ENCODE assay signal across 27 mouse cellular contexts in genomic region chr3:4226986-4227385, GRCm38 (mm10).
DNase-seq lines count a peak whose midpoint lies in the region; ATAC-seq lines count a peak whose summit lies in the region.
"Had no signal": no experiment of that assay in that cellular context is flagged by ENCODE, and none has a peak within 500 bp of the region (broad histone marks: within the 10 kb centered on the region; RNA-seq: fewer than 3 reads in every experiment).

No protein-coding gene starts in this region.

- no peak overlapping the region for H3K4me3 ChIP-seq in hindbrain, embryonic 11.5 days (ENCODE audit: low read depth, low read length)
- no peak overlapping the region for H3K4me3 ChIP-seq in hindbrain, embryonic 14.5 days (replicated peaks; ENCODE audit: low read length)
- no peak overlapping the region for H3K4me3 ChIP-seq in midbrain, embryonic 12.5 days
- H3K4me3 ChIP-seq in midbrain, embryonic 16.5 days (ENCODE audit: low read depth, low read length): no peak overlapping the region
- H3K4me3 ChIP-seq in neural tube, embryonic 12.5 days: no peak overlapping the region
- H3K4me3 ChIP-seq in heart, embryonic 11.5 days (ENCODE audit: low read depth, low read length): no peak overlapping the region
- H3K4me3 ChIP-seq: embryonic facial prominence, embryonic 12.5 days; erythroblast, embryonic 14.5 days; forebrain, embryonic 13.5 days; gastrocnemius, adult 2 months; heart, embryonic 12.5 days; heart, embryonic 15.5 days; hindbrain, embryonic 15.5 days; intestine, embryonic 15.5 days had no signal

- no peaks in the 10 kb centered on the region for H3K27me3 ChIP-seq in hindbrain, embryonic 11.5 days (ENCODE audit: control insufficient read depth, insufficient read depth, low read length)
- no peaks in the 10 kb centered on the region for H3K27me3 ChIP-seq in hindbrain, embryonic 14.5 days (ENCODE audit: control insufficient read depth, insufficient read depth, low read length)
- H3K27me3 ChIP-seq in midbrain, embryonic 12.5 days: no peaks in the 10 kb centered on the region
- no peaks in the 10 kb centered on the region for H3K27me3 ChIP-seq in midbrain, embryonic 16.5 days (ENCODE audit: control insufficient read depth, insufficient read depth, low read depth, low read length)
- H3K27me3 ChIP-seq in neural tube, embryonic 12.5 days (replicated peaks): no peaks in the 10 kb centered on the region
- H3K27me3 ChIP-seq in heart, embryonic 11.5 days (ENCODE audit: control insufficient read depth, insufficient read depth, low read length): no peaks in the 10 kb centered on the region
- H3K27me3 ChIP-seq: embryonic facial prominence, embryonic 12.5 days; forebrain, embryonic 13.5 days; heart, embryonic 12.5 days; heart, embryonic 15.5 days; hindbrain, embryonic 15.5 days; intestine, embryonic 15.5 days had no signal

- H3K27ac ChIP-seq in hindbrain, embryonic 11.5 days (ENCODE audit: low read depth, low read length): no peak overlapping the region
- H3K27ac ChIP-seq in hindbrain, embryonic 14.5 days: no peak overlapping the region
- H3K27ac ChIP-seq in midbrain, embryonic 12.5 days (replicated peaks): no peak overlapping the region
- no peak overlapping the region for H3K27ac ChIP-seq in midbrain, embryonic 16.5 days (ENCODE audit: low read length)
- no peak overlapping the region for H3K27ac ChIP-seq in neural tube, embryonic 12.5 days
- H3K27ac ChIP-seq in heart, embryonic 11.5 days (ENCODE audit: low read depth, low read length): no peak overlapping the region
- H3K27ac ChIP-seq: embryonic facial prominence, embryonic 12.5 days; forebrain, embryonic 13.5 days; gastrocnemius, adult 2 months; heart, embryonic 15.5 days; hindbrain, embryonic 15.5 days; intestine, embryonic 15.5 days had no signal

- WGBS in hindbrain, embryonic 11.5 days: 78% methylated on average over 2 of the region's 2 CpGs
- 66% methylated on average over 2 of the region's 2 CpGs for WGBS in hindbrain, embryonic 14.5 days
- WGBS in midbrain, embryonic 12.5 days: 68% methylated on average over 2 of the region's 2 CpGs
- WGBS in midbrain, embryonic 16.5 days: 67% methylated on average over 2 of the region's 2 CpGs
- WGBS in neural tube, embryonic 12.5 days: 73% methylated on average over 2 of the region's 2 CpGs
- 77% methylated on average over 2 of the region's 2 CpGs for WGBS in heart, embryonic 11.5 days (ENCODE audit: insufficient replicate concordance)

- no peak for DNase-seq in hindbrain, embryonic 11.5 days (ENCODE audit: low spot score)
- no peak for DNase-seq in hindbrain, embryonic 14.5 days (ENCODE audit: low spot score)
- DNase-seq in neural tube, embryonic 10.5 days (ENCODE audit: extremely low spot score, low spot score): no peak
- DNase-seq in retina, postnatal 1 day: peak; percentile 1
- DNase-seq: adrenal gland, adult 8-10 months; adrenal gland, postnatal 25 days; cerebellum, adult 18-20 months; cerebellum, adult 9-10 months; cerebellum, postnatal 14 days; gastrocnemius, adult 2 months; gastrocnemius, postnatal 14 days; heart, adult 11 months; heart, postnatal 10 days; heart, postnatal 36 days had no signal

- no peaks in the 10 kb centered on the region for H3K9me3 ChIP-seq in hindbrain, embryonic 11.5 days (ENCODE audit: control insufficient read depth, low read length)
- H3K9me3 ChIP-seq in hindbrain, embryonic 14.5 days (ENCODE audit: control insufficient read depth, low read length): no peaks in the 10 kb centered on the region
- H3K9me3 ChIP-seq in midbrain, embryonic 12.5 days: no peaks in the 10 kb centered on the region
- no peaks in the 10 kb centered on the region for H3K9me3 ChIP-seq in midbrain, embryonic 16.5 days (replicated peaks; ENCODE audit: control insufficient read depth, low read length, poor library complexity, severe bottlenecking)
- H3K9me3 ChIP-seq in neural tube, embryonic 12.5 days: no peaks in the 10 kb centered on the region
- H3K9me3 ChIP-seq in heart, embryonic 11.5 days (replicated peaks; ENCODE audit: control insufficient read depth, low read length): no peaks in the 10 kb centered on the region
- H3K9me3 ChIP-seq: embryonic facial prominence, embryonic 12.5 days; forebrain, embryonic 13.5 days; heart, embryonic 12.5 days; heart, embryonic 15.5 days; hindbrain, embryonic 15.5 days; intestine, embryonic 15.5 days had no signal

- no peak overlapping the region for H3K4me2 ChIP-seq in hindbrain, embryonic 11.5 days (replicated peaks; ENCODE audit: low read depth, low read length)
- no peak overlapping the region for H3K4me2 ChIP-seq in hindbrain, embryonic 14.5 days (replicated peaks)
- H3K4me2 ChIP-seq in midbrain, embryonic 12.5 days (replicated peaks): no peak overlapping the region
- H3K4me2 ChIP-seq in midbrain, embryonic 16.5 days (ENCODE audit: low read length): no peak overlapping the region
- no peak overlapping the region for H3K4me2 ChIP-seq in neural tube, embryonic 12.5 days (replicated peaks)
- no peak overlapping the region for H3K4me2 ChIP-seq in heart, embryonic 11.5 days
- H3K4me2 ChIP-seq: embryonic facial prominence, embryonic 12.5 days; forebrain, embryonic 13.5 days; heart, embryonic 12.5 days; heart, embryonic 15.5 days; hindbrain, embryonic 15.5 days; intestine, embryonic 15.5 days had no signal

- H3K4me1 ChIP-seq in hindbrain, embryonic 11.5 days (replicated peaks; ENCODE audit: control insufficient read depth, insufficient read depth, low read length): no peaks in the 10 kb centered on the region
- H3K4me1 ChIP-seq in hindbrain, embryonic 14.5 days (replicated peaks; ENCODE audit: control insufficient read depth, insufficient read depth, low read length): no peaks in the 10 kb centered on the region
- no peaks in the 10 kb centered on the region for H3K4me1 ChIP-seq in midbrain, embryonic 12.5 days
- no peaks in the 10 kb centered on the region for H3K4me1 ChIP-seq in midbrain, embryonic 16.5 days (ENCODE audit: control insufficient read depth, insufficient read depth, low read length)
- H3K4me1 ChIP-seq in neural tube, embryonic 12.5 days: no peaks in the 10 kb centered on the region
- no peaks in the 10 kb centered on the region for H3K4me1 ChIP-seq in heart, embryonic 11.5 days (ENCODE audit: control insufficient read depth, insufficient read depth, low read length)
- H3K4me1 ChIP-seq: embryonic facial prominence, embryonic 12.5 days; forebrain, embryonic 13.5 days; heart, embryonic 12.5 days; heart, embryonic 15.5 days; hindbrain, embryonic 15.5 days; intestine, embryonic 15.5 days had no signal

- no peaks in the 10 kb centered on the region for H3K36me3 ChIP-seq in hindbrain, embryonic 11.5 days (ENCODE audit: control insufficient read depth, insufficient read depth, low read length)
- no peaks in the 10 kb centered on the region for H3K36me3 ChIP-seq in hindbrain, embryonic 14.5 days (replicated peaks; ENCODE audit: control insufficient read depth, insufficient read depth)
- no peaks in the 10 kb centered on the region for H3K36me3 ChIP-seq in midbrain, embryonic 12.5 days
- H3K36me3 ChIP-seq in midbrain, embryonic 16.5 days (ENCODE audit: control insufficient read depth, insufficient read depth, low read length): no peaks in the 10 kb centered on the region
- H3K36me3 ChIP-seq in neural tube, embryonic 12.5 days: no peaks in the 10 kb centered on the region
- no peaks in the 10 kb centered on the region for H3K36me3 ChIP-seq in heart, embryonic 11.5 days (ENCODE audit: control insufficient read depth, insufficient read depth, low read length)
- H3K36me3 ChIP-seq: embryonic facial prominence, embryonic 12.5 days; heart, embryonic 12.5 days; heart, embryonic 15.5 days; hindbrain, embryonic 15.5 days; intestine, embryonic 15.5 days had no signal

- peak; percentile 80 for ATAC-seq in hindbrain, embryonic 11.5 days (ENCODE audit: low FRiP score)
- ATAC-seq in hindbrain, embryonic 14.5 days (ENCODE audit: low FRiP score): no peak
- ATAC-seq in midbrain, embryonic 12.5 days (ENCODE audit: low FRiP score, low read depth): peak; percentile 52; the same call in 1 of the 2 replicates
- ATAC-seq in midbrain, embryonic 16.5 days: no peak
- ATAC-seq in neural tube, embryonic 12.5 days (ENCODE audit: low FRiP score, low read depth): peak; percentile 56; the same call in 1 of the 2 replicates
- no peak for ATAC-seq in heart, embryonic 11.5 days (replicated peaks; ENCODE audit: insufficient number of reproducible peaks, low FRiP score, low TSS enrichment)
- ATAC-seq: CD4-positive, CD25-positive, alpha-beta regulatory T cell, adult 4 months; forebrain, embryonic 13.5 days; forebrain, embryonic 16.5 days; intestine, embryonic 15.5 days had no signal

- H3K9ac ChIP-seq in hindbrain, embryonic 11.5 days (ENCODE audit: low read depth, low read length): no peak overlapping the region
- H3K9ac ChIP-seq in hindbrain, embryonic 14.5 days: no peak overlapping the region
- no peak overlapping the region for H3K9ac ChIP-seq in midbrain, embryonic 12.5 days (replicated peaks)
- no peak overlapping the region for H3K9ac ChIP-seq in midbrain, embryonic 16.5 days (ENCODE audit: low read depth, low read length)
- no peak overlapping the region for H3K9ac ChIP-seq in neural tube, embryonic 12.5 days
- H3K9ac ChIP-seq in heart, embryonic 11.5 days (ENCODE audit: low read depth, low read length): no peak overlapping the region
- H3K9ac ChIP-seq: embryonic facial prominence, embryonic 12.5 days; forebrain, embryonic 13.5 days; heart, embryonic 12.5 days; heart, embryonic 15.5 days; hindbrain, embryonic 15.5 days; intestine, embryonic 15.5 days had no signal

Comparison
In these comparisons a context has a peak if more than half of its experiments do, and no peak if none do; other contexts are left out.
1. ATAC-seq: peak in hindbrain, embryonic 11.5 days (single experiment), midbrain, embryonic 12.5 days (single experiment) and neural tube, embryonic 12.5 days (single experiment); none in hindbrain, embryonic 14.5 days (single experiment), midbrain, embryonic 16.5 days (single experiment) and heart, embryonic 11.5 days (single experiment).